Mouse (Mus musculus) stomach, postnatal 0 days (tissue): Measurements from ENCODE around the gene Dazap1.

Experiments used
- CTCF ChIP-seq: IDR thresholded peaks from 2 replicates; pipeline ENCODE4 v1.5.1; 2016; ENCODE audit warnings: antibody characterized with exemption, low read depth, mild to moderate bottlenecking, moderate library complexity
- EP300 ChIP-seq: optimal IDR thresholded peaks from 2 replicates; pipeline ENCODE3; 2016; ENCODE audit warnings: antibody characterized with exemption

DNA sequence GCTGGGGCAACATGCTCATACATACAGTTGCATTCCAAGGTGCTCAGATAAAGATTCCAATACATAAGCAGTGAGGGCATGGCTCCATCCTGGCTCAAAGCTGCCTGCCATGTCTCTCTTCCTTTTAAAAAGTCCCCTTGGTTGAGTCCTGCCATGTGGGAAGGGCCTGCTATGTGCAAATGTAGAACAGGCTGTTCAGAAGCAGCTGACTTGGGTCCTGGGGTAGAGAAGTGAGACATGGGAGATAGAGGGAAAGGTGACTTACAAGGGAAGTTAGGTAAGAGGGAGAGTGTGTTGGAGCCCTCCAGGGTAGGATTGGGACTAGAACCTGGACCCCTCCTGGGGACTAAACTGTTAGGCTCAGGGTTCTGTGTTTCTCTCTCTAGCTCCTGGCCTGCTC is 9.3 kb upstream of the Dazap1 start:
- no peak for TF ChIP-seq CTCF
- no peak for TF ChIP-seq EP300
